ENCODE assay signal across 8 mouse cellular contexts in genomic region chr1:74030901-74031360, GRCm38 (mm10).
A peak's percentile ranks its signal among the peaks of the same experiment; 100 is the strongest.
DNase-seq lines count a peak whose midpoint lies in the region; ATAC-seq lines count a peak whose summit lies in the region.

No protein-coding gene starts in this region.

- H3K4me2 ChIP-seq in forebrain, embryonic 15.5 days (replicated peaks), result no peak overlapping the region
- no peak overlapping the region for H3K4me2 ChIP-seq in hindbrain, embryonic 15.5 days
- peak overlapping the region; percentile 33; the same call in 1 of the 2 replicates for H3K4me2 ChIP-seq in liver, embryonic 11.5 days
- H3K4me2 ChIP-seq in neural tube, embryonic 15.5 days, result no peak overlapping the region

- H3K27ac ChIP-seq in forebrain, embryonic 15.5 days (replicated peaks), result peak overlapping the region; percentile 51
- peak overlapping the region; percentile 18; the same call in 1 of the 2 replicates for H3K27ac ChIP-seq in hindbrain, embryonic 15.5 days (replicated peaks)
- H3K27ac ChIP-seq in liver, embryonic 11.5 days (ENCODE audit: low read depth, low read length), result peak overlapping the region; percentile 71
- peak overlapping the region; percentile 65 for H3K27ac ChIP-seq in neural tube, embryonic 15.5 days (replicated peaks)

- 18% methylated on average over 3 of the region's 3 CpGs for WGBS in forebrain, embryonic 15.5 days
- 26% methylated on average over 3 of the region's 3 CpGs for WGBS in hindbrain, embryonic 15.5 days
- WGBS in liver, embryonic 11.5 days, result 23% methylated on average over 3 of the region's 3 CpGs
- 14% methylated on average over 3 of the region's 3 CpGs for WGBS in neural tube, embryonic 15.5 days

- no peak overlapping the region for H3K4me3 ChIP-seq in forebrain, embryonic 15.5 days
- H3K4me3 ChIP-seq in hindbrain, embryonic 15.5 days, result no peak overlapping the region
- H3K4me3 ChIP-seq in liver, embryonic 11.5 days (ENCODE audit: low read depth, low read length), result no peak overlapping the region
- no peak overlapping the region for H3K4me3 ChIP-seq in neural tube, embryonic 15.5 days (replicated peaks)

- intact Hi-C loops in left cerebral cortex, postnatal 4 days (cut with DNase I), result no loop called here

- H3K4me1 ChIP-seq in forebrain, embryonic 15.5 days, result peaks cover 26% of the 10 kb centered on the region
- H3K4me1 ChIP-seq in hindbrain, embryonic 15.5 days (replicated peaks), result peaks cover 41% of the 10 kb centered on the region
- H3K4me1 ChIP-seq in liver, embryonic 11.5 days (replicated peaks; ENCODE audit: control insufficient read depth, insufficient read depth, low read length), result peaks cover 44% of the 10 kb centered on the region
- H3K4me1 ChIP-seq in neural tube, embryonic 15.5 days, result peaks cover 46% of the 10 kb centered on the region

- H3K27me3 ChIP-seq in forebrain, embryonic 15.5 days, result peaks cover under 1% of the 10 kb centered on the region; the same call in 1 of the 2 replicates
- H3K27me3 ChIP-seq in hindbrain, embryonic 15.5 days, result peaks cover 1% of the 10 kb centered on the region
- peaks cover 4% of the 10 kb centered on the region; the same call in 1 of the 2 replicates for H3K27me3 ChIP-seq in liver, embryonic 11.5 days (replicated peaks; ENCODE audit: control insufficient read depth, insufficient read depth, low read length)
- 0 out of 2 replicates have a peak, but pooled peaks cover under 1% of the 10 kb centered on the region for H3K27me3 ChIP-seq in neural tube, embryonic 15.5 days (replicated peaks)

- peak; percentile 67 for ATAC-seq in forebrain, embryonic 15.5 days (replicated peaks)
- peak; percentile 47 for ATAC-seq in hindbrain, embryonic 15.5 days (ENCODE audit: low FRiP score, low read depth)
- 0 out of 2 replicates have a peak, but pooled peaks have one; percentile 24 for ATAC-seq in liver, embryonic 11.5 days (replicated peaks; ENCODE audit: low FRiP score)
- peak; percentile 50 for ATAC-seq in neural tube, embryonic 15.5 days (ENCODE audit: low FRiP score)

- H3K9me3 ChIP-seq in forebrain, embryonic 15.5 days, result no peaks in the 10 kb centered on the region
- no peaks in the 10 kb centered on the region for H3K9me3 ChIP-seq in hindbrain, embryonic 15.5 days
- no peaks in the 10 kb centered on the region for H3K9me3 ChIP-seq in liver, embryonic 11.5 days (ENCODE audit: control insufficient read depth, low read length)
- H3K9me3 ChIP-seq in neural tube, embryonic 15.5 days (replicated peaks), result no peaks in the 10 kb centered on the region

- no peak overlapping the region for H3K9ac ChIP-seq in forebrain, embryonic 15.5 days (replicated peaks)
- no peak overlapping the region for H3K9ac ChIP-seq in hindbrain, embryonic 15.5 days
- no peak overlapping the region for H3K9ac ChIP-seq in liver, embryonic 11.5 days (ENCODE audit: low read depth, low read length)
- no peak overlapping the region for H3K9ac ChIP-seq in neural tube, embryonic 15.5 days (replicated peaks)

- no peaks in the 10 kb centered on the region for H3K36me3 ChIP-seq in forebrain, embryonic 15.5 days
- H3K36me3 ChIP-seq in hindbrain, embryonic 15.5 days, result no peaks in the 10 kb centered on the region
- H3K36me3 ChIP-seq in liver, embryonic 11.5 days (ENCODE audit: control insufficient read depth, insufficient read depth, low read length), result no peaks in the 10 kb centered on the region
- H3K36me3 ChIP-seq in neural tube, embryonic 15.5 days, result no peaks in the 10 kb centered on the region

- DNase-seq in left cerebral cortex, postnatal 4 days, result peak; percentile 93
- DNase-seq in left cerebral cortex, adult 9 months (ENCODE audit: low spot score in 2 of 2), result no peak
- no peak for DNase-seq in liver, embryonic 11.5 days (ENCODE audit: low spot score)
- no peak for DNase-seq in frontal cortex, postnatal 14 days (ENCODE audit: low spot score in 2 of 2)
- no peak for DNase-seq in T-cell, adult 2 months (ENCODE audit: low spot score)

Comparison
In these comparisons a context has a peak if more than half of its experiments do, and no peak if none do; other contexts are left out.
1. H3K27ac ChIP-seq: peak in every context shown above with its lines; median percentile 71 in liver, embryonic 11.5 days; 65 in neural tube, embryonic 15.5 days; 51 in forebrain, embryonic 15.5 days; 18 in hindbrain, embryonic 15.5 days.